Mouse (Mus musculus): ENCODE results near the gene A630010A05Rik. TPM values are rescaled to one million over a fixed set of nuclear protein-coding genes. Genes with fewer than 3 reads are reported as not detected.
"Not testable (repeated sequence)": the region's sequence is repeated elsewhere in the genome, so short reads cannot be mapped to it uniquely, and the experiment has no call there.

Gene A630010A05Rik
- polyA plus RNA-seq (2015; fragmentation: Nextera tagmentation; extraction: Ambion mirVana) = not detected in 2 replicates

- Histone ChIP-seq H3K4me1 (replicated peaks) (no peaks in the 10 kb centered on the region), H3K27ac (replicated peaks) (no peak within 1 kb of the TSS), H3K36me3 (no peaks in the 10 kb centered on the region), H3K4me2 (no peak within 1 kb of the TSS), H3K9me3 (no peaks in the 10 kb centered on the region), H3K4me3 (no peak within 1 kb of the TSS), H3K9ac (no peak within 1 kb of the TSS), H3K27me3 (no peaks in the 10 kb centered on the region)
- ATAC-seq (ENCODE audit: low FRiP score, low read depth) = no peak
- WGBS = 88% methylated on average over 1 of the region's 1 CpGs
Measured at GRCm38 (mm10) chr16:14562017-14562416, at the start of gene A630010A05Rik. Gene A630010A05Rik (plus strand): TSS chr16:14562317.

GRCm38 (mm10) chr16:14535766-14536165 lies 26.4 kb upstream of the A630010A05Rik start:
- Histone ChIP-seq H3K36me3 (no peaks in the 10 kb centered on the region), H3K9me3 (no peaks in the 10 kb centered on the region), H3K27me3 (no peaks in the 10 kb centered on the region), H3K4me1 (replicated peaks) (no peaks in the 10 kb centered on the region), H3K4me2 (no peak overlapping the region), H3K4me3 (no peak overlapping the region), H3K9ac (no peak overlapping the region), H3K27ac (replicated peaks) (no peak overlapping the region)
- ATAC-seq (ENCODE audit: low FRiP score, low read depth) = no peak

GRCm38 (mm10) chr16:14557191-14557590 lies 4.9 kb upstream of the A630010A05Rik start:
- not testable (repeated sequence) for H3K4me1 ChIP-seq (replicated peaks); H3K36me3 ChIP-seq; H3K27me3 ChIP-seq; H3K27ac ChIP-seq (replicated peaks); H3K9me3 ChIP-seq; ATAC-seq (ENCODE audit: low FRiP score, low read depth); H3K9ac ChIP-seq; H3K4me3 ChIP-seq; H3K4me2 ChIP-seq
- WGBS = 76% methylated on average over 1 of the region's 1 CpGs

Other genes with a start within 250 kb of the A630010A05Rik start
- 185 and 191 TPM in 2 replicates for gene Fopnl, start 244.9 kb upstream of the A630010A05Rik start, polyA plus RNA-seq (2015; fragmentation: Nextera tagmentation; extraction: Ambion mirVana)
- 8.1 and 9.8 TPM in 2 replicates for gene Abcc1, start 200.8 kb upstream of the A630010A05Rik start, polyA plus RNA-seq (2015; fragmentation: Nextera tagmentation; extraction: Ambion mirVana)